Mouse (Mus musculus): ENCODE results near the gene Arl10.
"Not testable (repeated sequence)": the region's sequence is repeated elsewhere in the genome, so short reads cannot be mapped to it uniquely, and the experiment has no call there.

Gene Arl10

GRCm38 (mm10) chr13:54596107-54596690 is 21.4 kb downstream of the Arl10 start:
- no peak for DNase-seq (ENCODE audit: low read depth, low spot score)
- Histone ChIP-seq H3K27me3 (ENCODE audit: control insufficient read depth, insufficient read depth, low read length, poor library complexity, severe bottlenecking) (no peaks in the 10 kb centered on the region), H3K36me3 (ENCODE audit: control insufficient read depth, insufficient read depth, low read length, poor library complexity, severe bottlenecking) (no peaks in the 10 kb centered on the region)

- H3K36me3 ChIP-seq (ENCODE audit: control insufficient read depth, insufficient read depth, low read length, poor library complexity, severe bottlenecking): no peaks in the 10 kb centered on the region
- no peak for DNase-seq (ENCODE audit: low read depth, low spot score)
- no peaks in the 10 kb centered on the region for H3K27me3 ChIP-seq (ENCODE audit: control insufficient read depth, insufficient read depth, low read length, poor library complexity, severe bottlenecking)
Observed at GRCm38 (mm10) chr13:54596870-54597269, 22.1 kb downstream of the Arl10 start.

GRCm38 (mm10) chr13:54598622-54599143 is 23.9 kb downstream of the Arl10 start:
- H3K36me3 ChIP-seq (ENCODE audit: control insufficient read depth, insufficient read depth, low read length, poor library complexity, severe bottlenecking): no peaks in the 10 kb centered on the region
- no peak for DNase-seq (ENCODE audit: low read depth, low spot score)
- H3K27me3 ChIP-seq (ENCODE audit: control insufficient read depth, insufficient read depth, low read length, poor library complexity, severe bottlenecking): no peaks in the 10 kb centered on the region

- no peak for DNase-seq (ENCODE audit: low read depth, low spot score)
- H3K36me3 ChIP-seq (ENCODE audit: control insufficient read depth, insufficient read depth, low read length, poor library complexity, severe bottlenecking): no peaks in the 10 kb centered on the region
- no peaks in the 10 kb centered on the region for H3K27me3 ChIP-seq (ENCODE audit: control insufficient read depth, insufficient read depth, low read length, poor library complexity, severe bottlenecking)
Observed at GRCm38 (mm10) chr13:54602639-54603111, 27.9 kb downstream of the Arl10 start.

- no peaks in the 10 kb centered on the region for H3K27me3 ChIP-seq (ENCODE audit: control insufficient read depth, insufficient read depth, low read length, poor library complexity, severe bottlenecking)
- H3K36me3 ChIP-seq (ENCODE audit: control insufficient read depth, insufficient read depth, low read length, poor library complexity, severe bottlenecking): no peaks in the 10 kb centered on the region
- DNase-seq (ENCODE audit: low read depth, low spot score): no peak
Observed at GRCm38 (mm10) chr13:54603501-54603900, 28.7 kb downstream of the Arl10 start.

GRCm38 (mm10) chr13:54604221-54604620 is 29.4 kb downstream of the Arl10 start:
- Histone ChIP-seq H3K27me3 (ENCODE audit: control insufficient read depth, insufficient read depth, low read length, poor library complexity, severe bottlenecking) (no peaks in the 10 kb centered on the region), H3K36me3 (ENCODE audit: control insufficient read depth, insufficient read depth, low read length, poor library complexity, severe bottlenecking) (no peaks in the 10 kb centered on the region)
- no peak for DNase-seq (ENCODE audit: low read depth, low spot score)

GRCm38 (mm10) chr13:54605426-54605825 is 30.6 kb downstream of the Arl10 start:
- no peak for DNase-seq (ENCODE audit: low read depth, low spot score)
- H3K27me3 ChIP-seq (ENCODE audit: control insufficient read depth, insufficient read depth, low read length, poor library complexity, severe bottlenecking): no peaks in the 10 kb centered on the region

GRCm38 (mm10) chr13:54607204-54607603 is 32.4 kb downstream of the Arl10 start:
- Histone ChIP-seq H3K36me3 (ENCODE audit: control insufficient read depth, insufficient read depth, low read length, poor library complexity, severe bottlenecking) (no peaks in the 10 kb centered on the region), H3K27me3 (ENCODE audit: control insufficient read depth, insufficient read depth, low read length, poor library complexity, severe bottlenecking) (no peaks in the 10 kb centered on the region)
- no peak for DNase-seq (ENCODE audit: low read depth, low spot score)

More at GRCm38 (mm10) chr13:54605426-54605825, 30.6 kb downstream of the Arl10 start:
- no peaks in the 10 kb centered on the region for H3K36me3 ChIP-seq (ENCODE audit: control insufficient read depth, insufficient read depth, low read length, poor library complexity, severe bottlenecking)

- Histone ChIP-seq H3K36me3 (ENCODE audit: control insufficient read depth, insufficient read depth, low read length, poor library complexity, severe bottlenecking) (no peaks in the 10 kb centered on the region), H3K27me3 (ENCODE audit: control insufficient read depth, insufficient read depth, low read length, poor library complexity, severe bottlenecking) (no peaks in the 10 kb centered on the region)
- DNase-seq (ENCODE audit: low read depth, low spot score): no peak
Observed at GRCm38 (mm10) chr13:54608002-54608401, 33.2 kb downstream of the Arl10 start.

- Histone ChIP-seq H3K27me3 (ENCODE audit: control insufficient read depth, insufficient read depth, low read length, poor library complexity, severe bottlenecking) (no peaks in the 10 kb centered on the region), H3K36me3 (ENCODE audit: control insufficient read depth, insufficient read depth, low read length, poor library complexity, severe bottlenecking) (no peaks in the 10 kb centered on the region)
- no peak for DNase-seq (ENCODE audit: low read depth, low spot score)
Observed at GRCm38 (mm10) chr13:54608666-54609065, 33.9 kb downstream of the Arl10 start.

GRCm38 (mm10) chr13:54609301-54609700 is 34.5 kb downstream of the Arl10 start:
- no peak for DNase-seq (ENCODE audit: low read depth, low spot score)
- no peaks in the 10 kb centered on the region for H3K36me3 ChIP-seq (ENCODE audit: control insufficient read depth, insufficient read depth, low read length, poor library complexity, severe bottlenecking)

GRCm38 (mm10) chr13:54610613-54610971 is 35.8 kb downstream of the Arl10 start:
- Histone ChIP-seq H3K27me3 (ENCODE audit: control insufficient read depth, insufficient read depth, low read length, poor library complexity, severe bottlenecking) (no peaks in the 10 kb centered on the region), H3K36me3 (ENCODE audit: control insufficient read depth, insufficient read depth, low read length, poor library complexity, severe bottlenecking) (no peaks in the 10 kb centered on the region)
- no peak for DNase-seq (ENCODE audit: low read depth, low spot score)

More at GRCm38 (mm10) chr13:54609301-54609700, 34.5 kb downstream of the Arl10 start:
- H3K27me3 ChIP-seq (ENCODE audit: control insufficient read depth, insufficient read depth, low read length, poor library complexity, severe bottlenecking): no peaks in the 10 kb centered on the region

- peak; percentile 73 for DNase-seq (ENCODE audit: low read depth, low spot score)
- Histone ChIP-seq H3K36me3 (ENCODE audit: control insufficient read depth, insufficient read depth, low read length, poor library complexity, severe bottlenecking) (no peaks in the 10 kb centered on the region), H3K27me3 (ENCODE audit: control insufficient read depth, insufficient read depth, low read length, poor library complexity, severe bottlenecking) (no peaks in the 10 kb centered on the region)
Observed at GRCm38 (mm10) chr13:54610972-54611754, 36.3 kb downstream of the Arl10 start, which contains the start of gene Cltb. Cltb (minus strand) TSS chr13:54611344.

- peak; percentile 34 for DNase-seq (ENCODE audit: low read depth, low spot score)
- not testable (repeated sequence) for H3K36me3 ChIP-seq (ENCODE audit: control insufficient read depth, insufficient read depth, low read length, poor library complexity, severe bottlenecking); H3K27me3 ChIP-seq (ENCODE audit: control insufficient read depth, insufficient read depth, low read length, poor library complexity, severe bottlenecking)
Observed at GRCm38 (mm10) chr13:54613141-54613540, 38.3 kb downstream of the Arl10 start.

GRCm38 (mm10) chr13:54616307-54616706 is 41.5 kb downstream of the Arl10 start:
- no peaks in the 10 kb centered on the region for H3K27me3 ChIP-seq (ENCODE audit: control insufficient read depth, insufficient read depth, low read length, poor library complexity, severe bottlenecking)
- no peak for DNase-seq (ENCODE audit: low read depth, low spot score)
- H3K36me3 ChIP-seq (ENCODE audit: control insufficient read depth, insufficient read depth, low read length, poor library complexity, severe bottlenecking): no peaks in the 10 kb centered on the region

Data from splenic B cell, adult 2 months (primary cell).